Mouse (Mus musculus) heart, adult 2 months (tissue): Measurements from ENCODE around the gene Snx32. TPM values are rescaled to one million over a fixed set of nuclear protein-coding genes. Genes with fewer than 3 reads are reported as not detected.

Source experiments
- DNase-seq, 2 experiments: peaks; one replicate each; pipeline ENCODE4 v3.0.0; 2021
- H3K27ac ChIP-seq: fragments of 200-600 bp; 2 replicates; pipeline ENCODE4 v1.8.1; 2022
- H3K27me3 ChIP-seq: fragments of 200-500 bp; 2 replicates; pipeline ENCODE4 v1.6.1; 2012; ENCODE audit warnings: mild to moderate bottlenecking, low read length, inconsistent platforms, mixed read lengths; ENCODE audit not compliant: control insufficient read depth, insufficient read depth
- H3K36me3 ChIP-seq: fragments of 200-500 bp; 2 replicates; pipeline ENCODE4 v1.6.1; 2012; ENCODE audit warnings: low read length, inconsistent platforms; ENCODE audit not compliant: control insufficient read depth, insufficient read depth
- H3K4me1 ChIP-seq: fragments of 200-500 bp; 2 replicates; pipeline ENCODE4 v1.6.1; 2011; ENCODE audit warnings: low read length; ENCODE audit not compliant: control insufficient read depth, insufficient read depth
- H3K4me3 ChIP-seq: fragments of 200-600 bp; 2 replicates; pipeline ENCODE4 v1.8.1; 2022
- H3K79me2 ChIP-seq: fragments of 200-500 bp; replicated peaks from 2 replicates; pipeline ENCODE4 v1.6.1; 2012; ENCODE audit warnings: mild to moderate bottlenecking, inconsistent platforms, low read length, moderate library complexity, mixed read lengths; ENCODE audit not compliant: control insufficient read depth, insufficient read depth
- H3K9ac ChIP-seq: fragments of 200-500 bp; 2 replicates; pipeline ENCODE4 v1.6.1; 2012; ENCODE audit warnings: low read depth, mild to moderate bottlenecking, control low read depth, inconsistent platforms, low read length, mixed read lengths
- CTCF ChIP-seq: fragments of 200-600 bp; IDR thresholded peaks from 2 replicates; pipeline ENCODE4 v1.8.1; 2022; ENCODE audit warnings: antibody characterized with exemption, mild to moderate bottlenecking, moderate library complexity
- EP300 ChIP-seq: fragments of 200-500 bp; IDR thresholded peaks from 2 replicates; pipeline ENCODE4 v1.6.1; 2011; ENCODE audit warnings: low read depth, low read length, control low read depth; ENCODE audit not compliant: insufficient read depth
- POLR2A ChIP-seq: fragments of 200-500 bp; IDR thresholded peaks from 2 replicates; pipeline ENCODE4 v1.6.1; 2011; ENCODE audit warnings: mild to moderate bottlenecking, low read depth, low read length, control low read depth; ENCODE audit not compliant: insufficient read depth
- WGBS: fragments of 180-500 bp; shearing (Covaris S2); methylation state at CpG from one replicate; pipeline ENCODE4 v1.1.7; 2018; 5-methylcytosine and 5-hydroxymethylcytosine counted together
- intact Hi-C: fragments of 180-260 bp; cut with DNase I; formaldehyde crosslinking; loops from one replicate; pipeline ENCODE4 v1.15.1; 2025
- polyA plus RNA-seq: library from polyadenylated mRNA; depleted of rRNA; stranded (reverse); fragments of >200 nt; gene quantifications from 2 replicates; pipeline ENCODE4 v1.2.3, GENCODE M21; 2012
- total RNA-seq, 2 experiments: library from RNA; stranded (reverse); gene quantifications; 2 replicates each; pipeline ENCODE4 v1.2.3; 2021

Snx32 gene
- total and polyA plus RNA-seq, 3 experiments: 3.9 to 11.4 (median 5.2) TPM

DNA sequence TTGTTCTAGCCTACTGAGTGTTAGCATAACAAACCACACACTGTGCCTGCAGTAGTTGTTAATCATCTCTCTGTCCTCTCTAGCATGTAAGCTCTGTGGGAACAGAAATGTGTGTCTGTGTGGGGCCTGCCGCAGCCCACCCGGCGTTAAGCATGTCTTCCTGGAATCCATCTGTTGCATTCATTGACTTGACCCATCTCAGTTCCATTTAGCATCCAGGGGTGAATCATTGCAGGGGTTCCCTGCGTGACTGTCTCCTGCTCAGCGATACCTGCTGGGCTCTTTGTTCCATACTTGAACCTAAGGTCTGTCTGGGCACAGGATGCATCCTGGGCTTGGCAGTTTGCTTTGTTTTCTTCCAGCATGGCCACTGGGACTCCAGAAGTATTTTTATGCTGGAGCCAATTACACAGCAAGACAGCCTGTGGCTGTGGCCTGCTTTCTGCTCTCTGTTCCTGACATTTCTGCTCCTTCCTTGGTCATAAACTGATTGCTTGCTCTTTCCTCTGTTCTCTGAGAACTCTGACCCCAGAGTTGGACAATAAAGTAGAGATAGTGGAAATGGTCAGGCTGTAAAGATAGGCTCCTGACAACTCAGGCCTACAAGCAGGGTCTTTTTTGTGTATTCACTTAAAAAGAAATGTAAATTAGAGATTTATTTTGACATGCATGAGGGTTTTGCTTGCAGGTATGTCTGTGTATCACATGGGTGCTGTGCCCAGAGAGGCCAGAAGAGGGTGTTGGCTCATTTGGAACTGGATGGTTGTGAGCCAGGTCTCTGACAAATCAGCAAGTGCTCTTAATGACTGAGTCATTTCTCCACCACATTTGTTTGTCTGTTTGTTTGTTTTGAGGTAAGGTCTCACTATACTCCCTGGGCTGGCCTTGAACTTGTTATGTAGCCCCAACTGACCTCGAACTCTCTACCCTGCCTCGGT is 5.8 kb upstream of the Snx32 start:
- no peaks in the 10 kb centered on the region for H3K79me2 ChIP-seq
- no peaks in the 10 kb centered on the region for H3K27me3 ChIP-seq
- intact Hi-C loops: no loop called here
- no peaks in the 10 kb centered on the region for H3K36me3 ChIP-seq
- DNase-seq: no peak
- TF ChIP-seq CTCF: no peak; the same call in 1 of the 2 replicates
- TF ChIP-seq EP300: no peak
- no peak for TF ChIP-seq POLR2A
- peaks cover 4% of the 10 kb centered on the region for H3K4me1 ChIP-seq
- 91% methylated on average over 7 of the region's 7 CpGs for WGBS
- no peak overlapping the region for H3K9ac ChIP-seq
- no peak overlapping the region for H3K4me3 ChIP-seq
- H3K27ac ChIP-seq: no peak overlapping the region

DNA sequence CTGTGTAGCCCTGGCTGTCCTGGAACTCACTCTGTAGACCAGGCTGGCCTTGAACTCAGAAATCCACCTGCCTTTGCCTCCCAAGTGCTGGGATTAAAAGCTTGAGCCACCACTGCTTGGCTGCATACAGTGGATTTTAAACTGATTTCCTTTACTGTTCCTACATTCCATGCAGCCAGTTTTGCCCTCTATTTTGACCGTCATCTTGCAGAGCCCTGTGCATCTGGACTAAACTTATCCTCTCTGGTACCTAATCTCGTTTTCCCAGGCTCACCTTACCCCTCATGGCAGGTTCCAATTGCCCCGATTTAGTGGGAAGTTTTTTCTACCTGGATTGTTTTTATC is 2.6 kb upstream of the Snx32 start:
- no peaks in the 10 kb centered on the region for H3K79me2 ChIP-seq
- no peaks in the 10 kb centered on the region for H3K27me3 ChIP-seq
- DNase-seq: no peak
- 76% methylated on average over 3 of the region's 3 CpGs for WGBS
- no peak overlapping the region for H3K9ac ChIP-seq
- no peak overlapping the region for H3K4me3 ChIP-seq
- H3K4me1 ChIP-seq: peaks cover 6% of the 10 kb centered on the region
- TF ChIP-seq POLR2A (no peak), CTCF (no peak), EP300 (no peak)
- H3K36me3 ChIP-seq: no peaks in the 10 kb centered on the region
- intact Hi-C loops: no loop called here
- no peak overlapping the region for H3K27ac ChIP-seq

DNA sequence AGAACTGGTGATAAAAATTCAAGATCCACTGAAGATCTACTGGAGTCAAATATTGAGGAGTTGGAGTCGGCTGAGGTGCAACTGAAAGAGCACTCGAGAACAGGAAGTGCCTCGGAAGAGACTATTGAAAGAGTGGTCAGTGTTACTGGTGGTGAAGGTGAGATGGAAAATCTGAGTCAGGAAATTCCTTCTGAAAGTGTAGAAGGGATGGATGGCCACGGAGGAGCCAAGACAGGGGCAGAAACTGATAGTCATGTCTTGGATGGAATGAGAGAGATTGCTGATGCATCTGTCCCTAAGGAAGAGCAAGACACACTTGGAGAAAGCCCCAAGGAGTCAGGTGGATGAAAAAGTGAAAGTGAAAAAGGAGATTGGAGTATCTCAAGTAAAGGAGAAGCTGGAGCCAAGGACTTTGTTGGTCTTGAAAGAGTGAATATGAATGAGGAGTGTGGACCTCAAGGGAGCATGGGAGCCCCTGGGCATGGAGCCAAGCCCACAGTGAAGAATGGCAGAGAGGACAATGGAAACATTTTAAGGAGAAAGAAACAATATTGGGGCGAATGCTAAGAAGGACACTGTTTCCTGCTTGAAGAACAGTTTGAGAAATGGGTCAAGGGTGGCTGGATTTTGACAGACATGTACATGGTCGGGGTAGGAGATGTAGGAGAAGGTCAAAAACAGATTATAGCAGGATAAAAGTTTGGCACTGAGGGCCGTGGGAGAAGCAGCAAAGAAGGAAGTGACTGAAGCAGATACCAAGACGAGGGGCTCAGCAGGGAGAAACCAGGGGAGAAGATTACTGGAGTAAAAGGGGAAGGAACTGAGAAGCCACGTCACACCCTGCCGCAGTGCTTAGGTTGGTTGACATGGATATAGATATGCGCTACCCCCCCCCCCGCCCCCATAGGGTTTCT is 2.0 kb upstream of the Snx32 start:
- no peaks in the 10 kb centered on the region for H3K79me2 ChIP-seq
- peaks cover 6% of the 10 kb centered on the region for H3K4me1 ChIP-seq
- TF ChIP-seq CTCF (no peak), EP300 (no peak), POLR2A (no peak)
- DNase-seq: peak in 1 of 2 experiments; percentile 24
- 38% methylated on average over 12 of the region's 12 CpGs for WGBS
- no peak overlapping the region for H3K9ac ChIP-seq
- no peaks in the 10 kb centered on the region for H3K36me3 ChIP-seq
- H3K4me3 ChIP-seq: no peak overlapping the region
- H3K27ac ChIP-seq: no peak overlapping the region
- H3K27me3 ChIP-seq: no peaks in the 10 kb centered on the region
- intact Hi-C loops: no loop called here

DNA sequence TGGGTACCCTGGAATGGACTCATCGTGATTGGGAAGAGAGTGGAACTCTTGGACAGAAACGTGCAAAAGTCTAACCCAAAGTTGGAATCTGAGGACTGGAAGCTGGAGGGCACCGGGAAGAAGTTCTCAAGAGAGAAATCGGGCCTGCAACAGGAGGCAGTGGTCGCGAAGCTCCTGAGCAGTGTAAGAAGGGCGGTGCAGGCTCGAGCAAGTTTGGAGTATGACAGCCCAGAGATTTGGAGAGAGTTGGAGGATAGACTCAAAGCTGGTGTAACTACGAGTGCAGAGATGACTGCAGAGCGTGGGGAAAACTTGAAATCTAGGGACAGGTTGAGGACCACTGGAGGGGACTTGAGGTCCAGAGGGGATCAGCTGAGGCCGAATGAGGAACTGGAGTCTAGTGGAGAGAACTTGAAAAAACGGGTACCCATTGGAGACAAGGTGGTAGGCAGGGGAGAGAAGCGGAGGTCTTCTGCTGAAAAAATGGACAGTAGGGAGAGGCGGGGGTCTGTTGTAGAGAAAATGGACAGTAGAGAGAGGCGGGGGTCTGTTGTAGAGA is 815 bp upstream of the Snx32 start:
- no peaks in the 10 kb centered on the region for H3K79me2 ChIP-seq
- TF ChIP-seq POLR2A (no peak), EP300 (no peak), CTCF (no peak)
- H3K27me3 ChIP-seq: no peaks in the 10 kb centered on the region
- H3K4me3 ChIP-seq: peak overlapping the region; percentile 80
- intact Hi-C loops: loop anchor here (2.0 kb wide), 1 partner anchor 20 kb away; the partner anchor contains the start of gene Cfl1
- H3K4me1 ChIP-seq: peaks cover 6% of the 10 kb centered on the region
- H3K9ac ChIP-seq: peak overlapping the region; percentile 63
- H3K27ac ChIP-seq: peak overlapping the region; percentile 74
- 35% methylated on average over 14 of the region's 15 CpGs for WGBS
- H3K36me3 ChIP-seq: no peaks in the 10 kb centered on the region
- DNase-seq: no peak

DNA sequence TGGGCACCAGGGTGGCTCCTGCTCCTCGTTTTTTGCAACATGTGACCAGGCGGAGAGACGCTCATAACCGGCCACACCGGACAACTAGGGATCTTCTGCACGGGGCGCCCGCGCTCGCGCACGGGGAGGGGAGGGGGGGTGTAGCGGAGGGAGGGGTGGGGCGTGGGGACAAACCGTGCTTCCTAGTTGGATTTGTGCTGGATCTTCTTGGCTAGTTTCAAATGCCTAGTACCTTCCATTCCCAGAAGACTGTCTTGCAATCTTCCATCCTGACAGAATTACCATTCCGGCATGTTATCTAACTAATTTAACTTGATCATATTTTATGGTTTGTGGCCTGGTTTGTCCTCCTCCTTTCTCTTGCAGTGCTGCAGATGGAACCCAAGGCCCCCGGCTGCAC is 6.7 kb downstream of the Snx32 start, which contains the start of gene 1700020D05Rik:
TSS of gene 1700020D05Rik (minus strand) at position 101 of the 400 bp plus-strand sequence.
- H3K36me3 ChIP-seq: no peaks in the 10 kb centered on the region
- no peaks in the 10 kb centered on the region for H3K27me3 ChIP-seq

More for the DNA sequence above, 6.7 kb downstream of the Snx32 start, which contains the start of gene 1700020D05Rik:
- no peaks in the 10 kb centered on the region for H3K79me2 ChIP-seq
- no peak for TF ChIP-seq CTCF
- TF ChIP-seq EP300: no peak
- no peak for TF ChIP-seq POLR2A
- no peak within 1 kb of the TSS for H3K27ac ChIP-seq
- intact Hi-C loops: no loop called here
- no peak within 1 kb of the TSS for H3K9ac ChIP-seq
- DNase-seq: no peak
- WGBS: 64% methylated on average over 17 of the region's 17 CpGs
- H3K4me1 ChIP-seq: no peaks in the 10 kb centered on the region
- no peak within 1 kb of the TSS for H3K4me3 ChIP-seq
